Mouse (Mus musculus): ENCODE results near the gene Tlr7.
A peak's percentile ranks its signal among the peaks of the same experiment; 100 is the strongest.
"Not testable (repeated sequence)": the region's sequence is repeated elsewhere in the genome, so short reads cannot be mapped to it uniquely, and the experiment has no call there.

The Tlr7 gene

DNA sequence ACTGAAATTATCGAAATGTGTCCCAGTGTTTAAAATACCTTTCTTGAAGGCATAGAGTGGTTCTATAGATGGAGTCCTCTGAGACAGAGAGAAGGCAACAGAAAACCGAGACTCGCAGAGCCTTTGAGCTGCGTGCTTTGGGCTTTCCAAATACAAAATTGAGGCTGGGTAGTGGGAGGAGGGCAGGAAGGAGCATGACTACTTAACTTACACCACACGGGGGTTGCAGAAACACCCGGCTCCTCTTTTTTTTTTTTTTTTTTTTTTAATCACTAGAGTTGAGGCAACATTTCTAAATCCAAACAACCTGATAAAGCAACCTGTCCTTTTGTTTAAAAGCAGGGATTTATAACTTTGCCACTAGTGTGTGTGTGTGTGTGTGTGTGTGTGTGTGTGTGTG lies at the start of gene Tlr7:
Gene Tlr7, minus strand, starts transcription at position 160 of the 400 bp plus-strand sequence.
- no peak for DNase-seq

DNA sequence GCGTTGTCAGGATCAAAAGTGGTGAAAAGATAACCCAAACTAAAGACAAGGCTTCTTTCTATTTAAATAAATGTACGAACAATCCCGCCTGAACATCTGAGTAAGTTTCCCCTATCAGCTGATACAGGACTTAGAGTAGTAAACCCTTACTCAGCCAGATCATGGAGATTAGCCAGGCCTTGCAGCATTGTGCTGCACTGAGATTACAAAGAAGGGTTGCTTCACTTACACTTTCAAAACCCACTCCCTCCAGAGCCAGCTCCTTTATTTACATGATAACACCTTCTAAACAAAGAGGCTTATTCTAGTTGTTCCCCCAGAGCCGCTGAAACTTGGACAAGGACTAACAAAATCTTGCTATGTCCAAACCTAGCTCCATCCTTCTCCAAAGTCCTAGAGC lies 49.7 kb upstream of the Tlr7 start:
- no peak for DNase-seq

DNA sequence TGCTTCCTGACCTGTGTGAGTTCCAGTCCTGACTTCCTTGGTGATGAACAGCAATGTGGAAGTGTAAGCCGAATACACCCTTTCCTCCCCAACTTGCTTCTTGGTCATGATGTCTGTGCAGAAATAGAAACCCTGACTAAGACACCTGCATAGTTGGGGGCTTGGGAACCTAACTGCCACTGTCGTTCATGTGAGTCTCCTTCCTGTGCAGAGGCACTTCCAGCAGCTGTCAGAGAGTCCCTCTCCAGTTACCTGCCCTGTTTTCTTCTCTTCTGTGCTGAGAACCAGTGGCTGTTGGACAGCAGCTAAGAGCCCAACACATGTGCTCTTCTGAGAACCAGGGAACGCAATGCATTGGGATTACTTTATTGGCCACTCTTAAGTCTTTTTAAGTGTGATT lies 30.9 kb upstream of the Tlr7 start:
- DNase-seq, result not testable (repeated sequence)

DNA sequence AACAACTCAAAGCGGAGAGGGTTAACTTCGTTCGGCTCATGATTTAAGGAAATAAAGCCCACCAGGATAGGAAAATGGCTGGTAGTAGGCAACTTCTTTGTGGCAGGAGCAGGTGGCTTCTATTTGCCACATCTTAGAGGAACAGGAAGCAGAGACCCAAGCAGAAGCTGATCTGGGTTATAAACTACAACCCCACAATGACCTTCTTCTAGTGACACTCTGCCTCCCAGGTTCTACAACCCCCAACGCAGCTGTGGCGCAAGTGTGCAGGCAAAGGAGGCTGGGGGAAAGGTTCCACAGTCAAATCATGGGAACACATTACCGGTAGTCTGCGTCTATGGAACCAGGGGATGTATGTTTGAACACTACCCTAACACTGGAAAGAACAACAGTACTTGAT lies 29.3 kb upstream of the Tlr7 start:
- no peak for DNase-seq

DNA sequence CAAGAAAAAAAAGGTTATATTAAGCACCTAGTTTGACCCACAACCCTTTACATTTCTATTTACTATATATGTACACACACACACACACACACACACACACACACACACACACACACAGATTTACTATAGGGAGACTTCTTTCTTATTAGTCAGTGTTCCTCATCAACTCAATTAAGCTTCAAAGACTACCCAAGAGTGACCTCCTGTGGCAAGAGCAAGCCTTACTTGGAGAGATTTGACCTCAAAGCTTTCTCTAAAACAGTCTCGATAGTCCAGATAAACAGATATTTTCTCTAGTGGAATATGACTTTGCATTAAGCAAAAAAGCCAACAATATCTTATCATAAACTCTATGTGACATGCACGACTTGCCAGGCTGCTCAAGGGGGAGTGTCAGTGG lies 27.1 kb upstream of the Tlr7 start:
- DNase-seq, result peak; percentile 22

DNA sequence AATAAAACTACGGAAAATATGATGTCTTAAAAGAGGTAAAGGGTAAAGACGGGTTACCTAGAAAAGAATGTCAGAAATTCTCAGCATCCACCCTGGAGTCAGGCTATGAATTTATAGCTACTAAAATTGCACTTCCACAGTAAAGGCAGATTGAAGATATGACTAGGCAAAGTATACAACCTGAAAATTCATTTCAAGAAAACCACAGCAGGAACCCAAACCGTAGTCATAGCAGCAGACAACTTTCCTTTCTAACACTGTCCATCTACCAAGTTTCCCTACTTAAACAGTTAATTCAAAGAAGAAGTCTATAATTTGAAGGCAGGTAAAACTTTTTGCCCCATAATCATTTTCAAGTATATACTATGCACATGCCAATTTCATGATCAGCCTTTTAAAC lies 25.6 kb upstream of the Tlr7 start:
- DNase-seq, result no peak

DNA sequence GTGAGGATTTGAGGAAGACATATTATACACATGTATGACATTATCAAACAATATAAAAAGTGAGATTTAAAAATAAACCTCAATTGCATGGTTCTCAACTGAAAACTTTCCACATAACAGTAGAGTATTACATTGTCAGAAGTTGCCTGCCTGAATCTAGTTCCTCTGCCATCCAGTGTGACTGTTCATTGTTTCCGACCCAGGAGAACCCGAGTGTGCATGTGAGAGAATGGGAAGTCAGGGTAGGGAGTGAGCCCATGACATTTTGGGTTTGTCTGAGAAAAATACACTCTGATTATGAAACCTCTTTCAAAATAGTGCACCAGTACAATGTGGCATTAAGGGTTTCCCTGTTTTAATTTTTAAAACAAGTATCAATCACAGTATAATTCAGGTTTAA lies 23.3 kb upstream of the Tlr7 start:
- no peak for DNase-seq

DNA sequence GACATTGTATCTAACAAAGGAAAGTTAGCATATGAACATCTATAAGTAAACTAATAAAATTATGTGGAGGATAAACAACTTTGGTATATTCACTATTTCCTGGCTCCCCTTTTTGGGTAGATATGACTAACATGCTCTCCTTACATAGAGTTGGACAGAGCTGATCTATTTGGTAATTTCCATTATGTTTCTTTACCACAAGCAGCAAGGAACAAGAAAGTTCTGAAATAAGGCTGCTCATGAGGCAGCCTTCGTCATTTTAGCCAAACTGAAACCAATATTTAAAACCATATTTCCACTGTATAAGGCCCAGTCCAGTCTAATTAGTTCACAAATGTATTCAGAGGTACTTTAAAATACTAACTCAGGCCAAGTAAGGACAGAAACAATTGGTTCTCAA lies 16.1 kb upstream of the Tlr7 start:
- DNase-seq, result no peak

DNA sequence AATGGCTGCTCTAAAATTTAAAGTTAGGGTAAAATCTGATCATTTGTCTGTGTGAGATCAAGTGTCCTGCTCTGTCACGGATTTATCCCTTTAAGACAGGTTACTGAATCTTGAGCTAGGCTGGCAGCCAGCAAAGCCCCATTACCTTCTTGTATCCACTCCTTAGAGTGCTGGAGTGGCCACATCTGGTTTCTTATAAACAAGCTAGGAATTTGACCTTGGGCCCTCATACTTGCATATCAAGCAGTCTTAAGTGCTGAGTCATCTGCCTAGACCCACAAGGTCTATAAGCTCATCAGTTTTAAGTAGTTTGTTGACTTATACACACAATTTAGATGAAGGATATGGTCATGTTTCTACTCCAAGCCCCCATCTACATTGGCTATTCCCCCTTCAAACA lies 14.0 kb upstream of the Tlr7 start:
- DNase-seq, result peak; percentile 66

DNA sequence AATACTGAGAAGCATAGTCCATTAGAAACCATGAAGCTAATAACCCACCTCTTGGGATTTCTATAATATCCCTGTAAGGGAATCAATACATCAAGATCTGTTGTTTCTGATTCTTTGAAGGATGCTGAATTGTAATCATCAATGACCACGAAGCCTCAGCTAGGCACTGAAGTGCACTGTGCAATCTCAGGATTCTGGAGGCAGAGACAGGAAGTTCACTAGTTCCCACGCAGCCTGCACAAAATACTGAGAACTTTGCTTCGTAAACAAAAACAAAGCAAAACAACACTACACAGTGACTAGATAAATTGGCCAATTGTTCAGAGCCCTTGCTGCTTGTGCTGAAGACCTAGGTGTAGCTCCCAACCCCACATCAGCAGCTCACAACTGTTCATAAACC lies 11.5 kb upstream of the Tlr7 start:
- DNase-seq, result no peak

DNA sequence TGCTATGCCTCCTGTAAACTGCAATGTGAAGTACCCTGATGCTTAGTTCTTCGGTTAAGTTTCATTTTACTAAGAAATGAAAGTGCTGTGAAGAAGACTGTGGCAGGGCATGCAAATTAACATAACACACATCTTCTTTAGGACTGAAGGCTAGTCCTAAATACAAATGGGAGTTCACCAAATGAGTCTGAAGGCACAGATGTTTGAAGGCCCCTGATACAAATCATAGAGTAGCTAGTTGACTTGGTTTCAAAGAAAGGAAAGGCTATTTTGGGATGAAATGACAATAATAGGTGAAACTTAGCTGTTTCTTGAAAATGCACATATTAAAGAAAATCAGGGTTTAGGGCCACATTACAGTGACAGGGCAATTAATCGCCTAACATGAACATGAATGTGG lies 9.8 kb upstream of the Tlr7 start:
- DNase-seq, result no peak

DNA sequence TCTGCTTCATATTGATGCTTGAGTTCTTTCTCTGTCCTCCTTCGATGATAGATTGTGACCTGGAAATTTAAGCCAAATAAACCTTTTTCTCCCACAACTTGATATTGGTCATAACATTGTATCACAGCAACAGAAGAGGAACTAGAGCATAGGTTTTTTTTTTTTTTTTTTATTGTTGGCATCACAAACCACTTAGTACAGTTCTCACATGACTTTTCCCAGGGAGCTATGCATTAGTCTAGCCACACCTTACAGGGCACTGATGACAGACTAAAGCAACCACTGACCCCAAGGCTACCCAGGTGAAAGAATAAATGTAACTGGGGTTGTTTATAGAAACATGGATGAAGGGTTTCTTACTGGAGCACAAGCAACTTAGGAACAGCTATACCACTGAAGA lies 7.6 kb upstream of the Tlr7 start:
- no peak for DNase-seq

DNA sequence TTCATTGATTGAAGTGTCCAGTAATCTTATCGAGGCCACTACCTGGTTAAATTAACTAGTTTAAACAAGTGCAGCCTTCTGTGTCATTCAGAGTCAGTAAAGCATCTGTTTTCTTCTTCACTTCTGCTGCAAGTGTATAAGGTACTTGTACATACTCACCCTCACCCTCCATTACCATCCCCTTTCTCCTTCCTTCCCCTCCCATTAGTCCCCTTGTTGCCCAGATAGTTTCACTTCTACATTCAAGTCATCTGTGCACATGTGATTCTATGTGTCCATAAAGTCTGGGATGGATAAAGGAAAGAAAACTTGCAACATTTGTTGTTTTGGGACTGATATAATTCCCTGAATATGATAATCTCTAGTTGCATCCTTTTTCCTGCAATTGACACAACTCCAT lies 4.2 kb upstream of the Tlr7 start:
- DNase-seq, result no peak

DNA sequence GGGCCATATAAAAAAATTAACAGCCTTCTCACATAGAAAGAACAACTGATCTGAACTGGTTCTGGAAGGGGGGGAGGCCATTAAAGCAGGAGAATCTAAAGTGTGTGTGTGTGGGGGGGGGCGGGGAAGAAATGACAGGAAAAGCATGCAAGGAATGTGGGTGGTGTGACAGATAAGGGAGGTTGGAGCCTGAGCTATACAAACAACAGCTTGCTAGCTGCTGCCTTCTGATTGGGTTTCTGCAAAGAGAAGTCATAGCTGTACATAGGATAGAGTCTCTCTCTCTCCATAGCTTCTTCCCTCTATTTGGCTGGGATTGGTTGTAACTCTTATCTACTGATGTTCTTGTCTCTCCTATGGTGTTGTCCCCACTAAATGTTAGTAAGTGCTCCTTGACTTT lies 2.2 kb upstream of the Tlr7 start:
- DNase-seq, result no peak

DNA sequence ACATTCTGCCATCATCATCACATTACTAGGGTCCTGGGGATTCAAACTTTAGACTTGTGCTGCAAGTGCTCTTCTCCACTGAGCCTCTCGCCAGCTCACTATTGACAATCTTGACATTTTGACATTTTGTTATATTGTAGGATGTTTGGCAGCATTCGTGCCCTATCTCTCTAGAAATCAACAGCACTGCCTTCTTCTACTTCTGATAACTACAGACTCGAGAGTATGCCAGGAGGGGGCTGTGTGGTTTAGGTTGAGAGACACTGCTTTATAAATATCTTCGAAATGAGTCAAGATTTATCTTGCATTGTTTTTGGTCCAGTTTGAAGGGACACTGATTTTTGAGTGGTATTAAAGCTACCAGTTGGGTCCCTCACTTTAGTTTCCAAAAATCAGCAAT lies 635 bp upstream of the Tlr7 start:
- no peak for DNase-seq

DNA sequence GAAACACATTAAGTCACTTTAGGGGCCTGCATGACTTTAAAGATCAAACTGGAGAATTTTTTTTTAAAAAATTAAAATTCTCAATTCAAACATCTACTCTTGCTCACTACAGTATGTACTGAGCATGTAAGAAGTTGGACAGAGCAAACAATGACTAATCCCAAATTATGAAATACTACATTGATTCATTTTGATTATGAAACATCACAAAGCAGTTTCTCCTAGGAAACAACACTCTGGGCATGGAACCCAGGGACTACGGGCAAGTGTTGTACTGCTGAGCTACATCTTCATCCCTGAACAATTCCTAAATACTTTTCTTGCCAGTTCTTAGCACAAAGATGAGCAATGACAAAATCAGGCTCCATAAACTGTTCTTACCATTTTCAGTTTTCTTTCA lies 738 bp downstream of the Tlr7 start:
- no peak for DNase-seq

DNA sequence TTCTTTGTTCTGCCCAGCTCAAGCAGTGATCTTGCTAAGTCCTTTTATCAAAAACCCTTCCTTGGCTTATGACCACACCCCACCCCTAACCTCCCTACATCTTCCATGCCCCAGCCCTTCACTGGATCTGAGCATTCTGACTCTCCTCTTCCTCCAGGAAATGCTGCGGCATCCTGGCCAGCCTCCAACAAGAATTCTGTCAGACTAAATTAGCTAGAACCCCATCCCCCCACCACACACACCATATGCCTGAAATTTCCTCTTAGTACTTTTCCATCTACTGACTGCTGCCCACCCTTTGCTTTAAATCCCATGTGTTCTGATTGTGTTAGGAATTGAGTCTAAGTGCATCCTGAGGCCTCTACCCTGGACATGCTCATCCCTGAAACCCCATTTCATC lies 1.3 kb downstream of the Tlr7 start:
- peak; percentile 4 for DNase-seq

DNA sequence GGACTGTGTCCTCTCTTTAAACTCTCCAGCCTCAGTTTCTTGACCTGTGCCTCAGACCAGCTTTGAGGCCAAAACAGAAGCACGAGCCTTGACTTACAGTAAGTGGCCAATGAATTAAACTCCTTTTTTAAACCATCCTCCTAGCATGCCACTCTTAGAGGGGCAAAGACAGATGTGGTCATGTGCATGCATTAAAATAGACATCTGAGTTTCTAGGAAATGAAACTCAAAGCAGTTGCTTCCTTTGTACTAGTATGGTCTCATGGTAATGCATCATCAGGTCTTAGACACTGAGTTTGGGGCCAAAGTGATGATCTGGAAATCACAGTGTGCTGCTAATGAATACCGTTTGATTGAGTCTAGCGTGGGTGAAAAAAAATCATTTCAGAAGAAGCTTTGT lies 1.8 kb downstream of the Tlr7 start:
- no peak for DNase-seq

DNA sequence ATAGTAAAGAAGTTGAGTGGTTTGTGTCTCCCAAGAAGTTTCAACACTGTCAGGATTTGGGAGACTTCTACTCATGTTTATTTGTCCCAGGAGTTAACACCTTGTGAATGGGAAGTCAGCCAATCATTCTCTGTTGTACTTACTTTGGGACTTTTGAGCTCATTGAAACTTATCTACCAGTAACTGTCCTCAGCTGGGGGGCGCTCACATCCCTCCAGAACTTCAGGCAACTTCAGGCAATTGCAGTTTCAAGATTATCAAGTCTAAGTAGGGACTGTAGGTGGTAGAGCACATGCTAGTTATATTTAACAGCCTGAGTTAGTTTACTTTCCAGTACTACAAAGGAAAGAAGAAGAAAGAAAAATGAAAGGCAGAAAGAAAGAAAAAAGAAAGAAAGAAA lies 6.6 kb downstream of the Tlr7 start:
- no peak for DNase-seq

DNA sequence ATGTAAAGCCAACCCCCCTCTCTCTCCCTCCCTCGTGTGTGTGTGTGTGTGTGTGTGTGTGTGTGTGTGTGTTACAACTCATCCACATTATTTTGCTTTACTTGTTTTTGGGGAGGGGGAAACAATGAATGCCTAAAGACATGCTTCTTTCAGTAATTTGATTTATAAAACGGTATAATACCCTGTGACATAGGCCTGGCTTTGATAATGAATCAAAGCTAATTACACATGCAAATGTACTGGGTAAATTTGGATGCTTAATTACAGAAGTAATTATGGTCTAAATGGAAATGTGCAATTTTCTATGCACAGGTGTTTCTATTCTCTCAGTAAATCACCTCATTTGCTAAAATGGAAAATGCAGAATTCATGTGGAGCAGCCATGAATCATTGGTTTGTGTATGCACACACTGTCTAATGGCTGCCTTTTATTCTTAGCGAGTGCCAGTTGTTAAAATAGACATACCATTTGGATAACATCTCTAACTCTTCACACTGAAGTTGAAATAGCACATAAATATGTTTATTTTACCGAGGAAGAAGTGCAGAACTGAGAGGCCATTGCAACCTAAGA lies 9.0 kb downstream of the Tlr7 start:
- DNase-seq, result no peak

DNA sequence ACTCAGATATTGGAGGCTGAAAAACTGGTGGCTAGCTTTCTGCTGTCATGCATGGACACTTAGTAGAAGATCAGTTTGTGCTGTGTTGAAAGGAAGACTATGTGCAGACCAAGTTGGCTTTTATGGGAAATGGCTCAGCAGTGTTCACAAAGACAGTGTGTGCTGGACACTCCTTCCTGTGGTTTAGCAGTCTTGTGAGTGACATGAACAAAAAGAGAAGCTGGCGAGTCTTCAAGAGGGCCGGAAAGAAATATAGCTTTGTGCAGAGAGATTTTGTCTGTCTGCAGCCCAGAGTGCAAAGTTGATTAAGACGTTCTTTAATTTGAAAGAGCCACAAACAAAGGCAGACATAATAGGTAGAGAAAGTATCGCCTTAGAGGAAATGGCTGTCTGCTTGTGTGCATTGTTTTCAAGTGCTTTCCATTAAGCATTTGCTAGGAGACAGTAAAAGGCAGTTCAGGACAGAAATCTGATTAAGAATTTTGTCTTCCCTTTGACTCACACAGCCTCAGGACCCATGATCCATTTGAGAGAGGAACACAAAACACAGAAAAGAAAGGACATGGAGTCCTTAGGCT lies 11.4 kb downstream of the Tlr7 start:
- no peak for DNase-seq

DNA sequence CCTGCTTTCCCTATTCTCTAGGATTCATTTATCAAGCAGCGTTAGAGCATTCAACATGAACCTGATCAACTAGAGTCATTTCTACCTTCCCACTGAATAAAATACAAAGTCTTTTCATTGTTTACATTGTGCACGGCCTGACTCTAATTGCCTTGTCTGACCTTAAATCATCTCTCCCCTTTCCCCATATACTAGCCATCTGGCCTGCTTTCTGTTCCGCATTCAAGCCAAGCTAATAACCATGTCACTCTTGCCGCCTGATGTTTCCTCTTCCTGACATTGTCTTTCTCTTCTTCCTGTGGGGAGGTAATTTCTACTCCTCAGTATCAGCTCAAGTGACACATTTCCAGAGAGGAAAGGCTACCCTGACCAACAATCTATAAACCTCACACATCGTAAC lies 14.6 kb downstream of the Tlr7 start:
- no peak for DNase-seq

DNA sequence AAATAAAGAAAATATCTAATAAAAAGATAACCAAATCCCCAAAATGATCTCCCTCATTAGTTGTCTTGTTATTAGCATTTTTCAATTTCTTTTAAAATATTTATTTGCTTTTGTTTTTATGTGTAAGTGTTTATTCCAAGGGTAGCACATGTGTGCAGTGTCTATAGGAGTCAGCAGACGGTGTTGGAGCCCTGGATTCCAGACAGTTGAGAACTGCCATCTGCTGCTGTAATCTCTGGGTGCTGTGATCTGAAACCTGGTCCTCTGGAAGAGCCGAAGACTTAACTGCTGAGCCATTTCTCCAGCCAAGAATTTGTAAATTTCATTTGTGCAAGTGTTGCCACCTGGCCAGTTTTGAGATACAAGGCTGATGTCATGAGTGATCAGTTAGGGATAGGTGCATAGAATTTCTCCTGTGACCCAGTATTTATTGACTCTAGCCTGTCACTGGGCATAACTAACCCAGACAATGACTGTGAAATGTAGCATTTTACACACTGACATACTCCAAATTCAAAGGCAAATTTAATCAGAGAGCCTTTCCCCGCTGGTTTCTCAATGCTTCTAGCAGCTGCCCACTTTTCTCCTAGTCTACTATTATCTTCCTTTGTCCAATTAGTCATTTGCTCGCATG lies 15.1 kb downstream of the Tlr7 start:
- no peak for DNase-seq

DNA sequence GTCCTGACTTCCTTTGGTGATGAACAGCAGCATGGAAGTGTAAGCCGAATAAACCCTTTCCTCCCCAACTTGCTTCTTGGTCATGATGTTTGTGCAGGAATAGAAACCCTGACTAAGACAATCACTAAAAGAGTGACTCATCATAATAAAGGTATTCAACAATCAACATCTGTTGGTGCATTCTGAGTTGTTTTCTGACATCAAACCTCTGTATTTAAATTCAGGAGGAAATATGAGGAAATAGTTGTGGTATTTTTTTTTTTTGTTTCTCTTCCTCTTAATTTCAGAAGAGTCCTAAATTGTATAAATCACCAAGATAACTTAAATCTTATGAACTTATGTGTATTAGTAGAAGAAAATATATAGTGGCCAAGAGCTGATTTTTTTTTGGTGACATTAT lies 28.3 kb downstream of the Tlr7 start:
- DNase-seq, result not testable (repeated sequence)

DNA sequence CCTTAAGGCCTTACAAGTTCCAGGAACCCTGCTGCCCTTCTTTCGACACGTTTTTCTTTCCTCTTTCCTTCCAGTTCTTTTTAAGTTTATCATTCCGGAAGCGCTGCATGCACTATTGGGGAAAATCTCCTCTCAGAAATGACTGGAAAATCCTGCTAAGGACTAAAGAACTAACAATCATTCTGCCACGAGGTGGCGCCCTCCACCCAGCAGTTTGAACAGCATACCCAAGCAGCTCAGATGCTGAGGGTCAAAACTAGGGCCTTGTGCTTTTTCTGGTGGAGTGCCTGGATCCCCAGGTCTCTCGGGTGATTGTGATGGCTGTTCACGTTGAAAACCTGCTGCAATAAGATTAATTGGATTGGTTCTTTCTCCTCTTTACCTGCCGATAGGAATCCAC lies 53.4 kb downstream of the Tlr7 start:
- DNase-seq, result peak; percentile 56
